Comparison of ENCODE assay signal across 24 mouse cellular contexts in the genomic region with DNA sequence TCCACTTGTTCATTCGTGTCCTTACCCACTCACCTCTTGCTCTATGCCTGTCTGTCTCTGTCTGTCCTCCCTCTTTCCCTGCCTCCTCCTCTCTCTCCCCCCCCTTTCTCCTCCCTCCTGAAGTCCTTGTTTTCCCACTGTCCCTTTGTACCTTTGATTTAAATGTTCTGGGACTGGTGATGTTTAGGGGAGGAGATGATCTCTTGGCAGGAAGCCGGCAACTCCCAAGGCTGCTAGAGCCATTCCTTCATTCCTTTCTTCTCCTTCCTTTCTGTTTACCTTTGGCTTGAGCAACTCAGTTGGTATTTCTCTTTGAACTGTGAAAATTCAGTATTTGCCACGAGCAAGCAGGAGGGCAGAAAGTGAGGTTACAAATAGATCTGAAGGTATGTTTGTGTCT.
A peak's percentile ranks its signal among the peaks of the same experiment; 100 is the strongest.
DNase-seq lines count a peak whose midpoint lies in the region; ATAC-seq and TF ChIP-seq lines count a peak whose summit lies in the region.
"Had no signal": no experiment of that assay in that cellular context is flagged by ENCODE, and none has a peak within 500 bp of the region (broad histone marks: within the 10 kb centered on the region; RNA-seq: fewer than 3 reads in every experiment).

No protein-coding gene starts in this region.

- H3K36me3 ChIP-seq in kidney, adult 2 months (ENCODE audit: control insufficient read depth, insufficient read depth, low read length) = no peaks in the 10 kb centered on the region
- H3K36me3 ChIP-seq in kidney, postnatal 0 days (ENCODE audit: insufficient read depth, low read length) = no peaks in the 10 kb centered on the region
- no peaks in the 10 kb centered on the region for H3K36me3 ChIP-seq in forebrain, embryonic 14.5 days (ENCODE audit: control insufficient read depth, insufficient read depth, low read length)
- H3K36me3 ChIP-seq: forebrain, embryonic 12.5 days; heart, embryonic 13.5 days; intestine, embryonic 15.5 days; midbrain, embryonic 13.5 days; neural tube, embryonic 13.5 days; stomach, embryonic 15.5 days had no signal

- ATAC-seq in kidney, postnatal 0 days (replicated peaks; ENCODE audit: low FRiP score, low read depth) = 0 out of 2 replicates have a peak, but pooled peaks have one; percentile 49
- no peak for ATAC-seq in megakaryocyte progenitor cell, adult 5-6 weeks (replicated peaks; ENCODE audit: poor library complexity)
- ATAC-seq in forebrain, embryonic 14.5 days = no peak
- ATAC-seq: intestine, embryonic 15.5 days; liver, postnatal 0 days; midbrain, embryonic 13.5 days had no signal

- 38% methylated on average over 3 of the region's 3 CpGs for WGBS in kidney, adult 2 months
- WGBS in kidney, postnatal 0 days = 12% methylated on average over 3 of the region's 3 CpGs
- 43% methylated on average over 3 of the region's 3 CpGs for WGBS in forebrain, embryonic 14.5 days

- no peak for TF ChIP-seq POLR2A in kidney, adult 2 months (IDR thresholded peaks at IDR 0.05; ENCODE audit: low read depth, low read length)

- peak; percentile 62 for DNase-seq in ovary, adult 18-20 months (ENCODE audit: low spot score)
- no peak for DNase-seq in ovary, postnatal 14 days (ENCODE audit: low spot score)
- peak; percentile 61 for DNase-seq in kidney, adult 2 months
- DNase-seq in kidney, postnatal 0 days (ENCODE audit: low spot score) = peak; percentile 78
- no peak for DNase-seq in layer of hippocampus, adult 8-10 months (ENCODE audit: low spot score in 2 of 2)
- no peak for DNase-seq in forebrain, embryonic 14.5 days (ENCODE audit: low spot score)
- DNase-seq: cerebellum, adult 9-10 months; gastrocnemius, postnatal 10 days; heart, adult 18-20 months; heart, postnatal 36 days; left cerebral cortex, postnatal 4 days; liver; liver, postnatal 0 days; lung, postnatal 4 days; right cerebral cortex, postnatal 25 days; thymus, adult 18-20 months had no signal

- H3K4me1 ChIP-seq in kidney, adult 2 months (ENCODE audit: control insufficient read depth, insufficient read depth, low read length) = peaks cover under 1% of the 10 kb centered on the region; the same call in 1 of the 2 replicates
- H3K4me1 ChIP-seq in kidney, postnatal 0 days (replicated peaks; ENCODE audit: insufficient read depth, low read length) = no peaks in the 10 kb centered on the region; the same call in 1 of the 2 replicates
- no peaks in the 10 kb centered on the region for H3K4me1 ChIP-seq in forebrain, embryonic 14.5 days (ENCODE audit: control insufficient read depth, insufficient read depth, low read length)
- H3K4me1 ChIP-seq: forebrain, embryonic 12.5 days; intestine, embryonic 15.5 days; midbrain, embryonic 13.5 days; stomach, embryonic 15.5 days had no signal

- no peak for TF ChIP-seq CTCF in kidney, adult 2 months (conservative IDR thresholded peaks at IDR 0.05; ENCODE audit: insufficient read depth, insufficient read length, low read depth, low read length)
- no peak for TF ChIP-seq CTCF in kidney, postnatal 0 days (IDR thresholded peaks at IDR 0.05; ENCODE audit: low read depth)

- H3K4me2 ChIP-seq in kidney, postnatal 0 days (ENCODE audit: low read length) = no peak overlapping the region
- no peak overlapping the region for H3K4me2 ChIP-seq in forebrain, embryonic 14.5 days (ENCODE audit: low read length)
- H3K4me2 ChIP-seq: forebrain, embryonic 12.5 days; heart, embryonic 13.5 days; hindbrain, embryonic 14.5 days; intestine, embryonic 15.5 days; midbrain, embryonic 13.5 days; neural tube, embryonic 13.5 days; stomach, embryonic 15.5 days had no signal

- peak overlapping the region; percentile 7; the same call in 1 of the 2 replicates for H3K27ac ChIP-seq in kidney, adult 2 months (ENCODE audit: insufficient read depth, low read depth, low read length)
- no peak overlapping the region for H3K27ac ChIP-seq in kidney, postnatal 0 days
- H3K27ac ChIP-seq in forebrain, embryonic 14.5 days (ENCODE audit: low read depth, low read length) = no peak overlapping the region
- H3K27ac ChIP-seq: forebrain, embryonic 12.5 days; heart, embryonic 13.5 days; hindbrain, embryonic 14.5 days; intestine, embryonic 15.5 days; midbrain, embryonic 13.5 days; neural tube, embryonic 13.5 days; stomach, embryonic 15.5 days had no signal

- H3K9ac ChIP-seq in kidney, postnatal 0 days (ENCODE audit: low read depth, low read length) = no peak overlapping the region
- no peak overlapping the region for H3K9ac ChIP-seq in forebrain, embryonic 14.5 days (ENCODE audit: low read length)
- H3K9ac ChIP-seq: forebrain, embryonic 12.5 days; heart, embryonic 13.5 days; hindbrain, embryonic 14.5 days; intestine, embryonic 15.5 days; liver, postnatal 0 days; midbrain, embryonic 13.5 days; neural tube, embryonic 13.5 days; stomach, embryonic 15.5 days had no signal

- no peaks in the 10 kb centered on the region; the same call in 1 of the 2 replicates for H3K27me3 ChIP-seq in kidney, adult 2 months (replicated peaks; ENCODE audit: control insufficient read depth, insufficient read depth, low read length)
- H3K27me3 ChIP-seq in kidney, postnatal 0 days (ENCODE audit: insufficient read depth, low read length) = no peaks in the 10 kb centered on the region
- peaks cover 41% of the 10 kb centered on the region for H3K27me3 ChIP-seq in forebrain, embryonic 14.5 days (replicated peaks; ENCODE audit: control insufficient read depth, insufficient read depth, low read length)
- H3K27me3 ChIP-seq: heart, embryonic 13.5 days; intestine, embryonic 15.5 days; stomach, embryonic 15.5 days had no signal

- H3K4me3 ChIP-seq in kidney, adult 2 months (ENCODE audit: insufficient read depth, low read depth, low read length) = no peak overlapping the region
- H3K4me3 ChIP-seq in kidney, postnatal 0 days (replicated peaks; ENCODE audit: low read depth, low read length) = no peak overlapping the region
- H3K4me3 ChIP-seq in forebrain, embryonic 14.5 days (ENCODE audit: low read depth, low read length) = no peak overlapping the region
- H3K4me3 ChIP-seq: forebrain, embryonic 12.5 days; heart, embryonic 13.5 days; intestine, embryonic 15.5 days; midbrain, embryonic 13.5 days; neural tube, embryonic 13.5 days; stomach, embryonic 15.5 days had no signal

- H3K9me3 ChIP-seq in kidney, postnatal 0 days (replicated peaks; ENCODE audit: low read length) = no peaks in the 10 kb centered on the region
- no peaks in the 10 kb centered on the region for H3K9me3 ChIP-seq in forebrain, embryonic 14.5 days (replicated peaks; ENCODE audit: control insufficient read depth, low read length)
- H3K9me3 ChIP-seq: forebrain, embryonic 12.5 days; heart, embryonic 13.5 days; intestine, embryonic 15.5 days; midbrain, embryonic 13.5 days; neural tube, embryonic 13.5 days; stomach, embryonic 15.5 days had no signal

Comparison
In these comparisons a context has a peak if more than half of its experiments do, and no peak if none do; other contexts are left out.
1. DNase-seq: peak in ovary, adult 18-20 months (single experiment), kidney, adult 2 months (single experiment) and kidney, postnatal 0 days (single experiment); none in ovary, postnatal 14 days (single experiment), layer of hippocampus, adult 8-10 months (0 of 2) and forebrain, embryonic 14.5 days (single experiment).